Mouse (Mus musculus): ENCODE data around the gene Rab3gap1.

Rab3gap1 gene

GRCm38 (mm10) chr1:127915802-127916201, 47.2 kb downstream of the Rab3gap1 start:
- 42% methylated on average over 1 of the region's 1 CpGs for WGBS

GRCm38 (mm10) chr1:127933405-127933804, 64.8 kb downstream of the Rab3gap1 start:
- 69% methylated on average over 2 of the region's 2 CpGs for WGBS

GRCm38 (mm10) chr1:127934322-127934721, 65.7 kb downstream of the Rab3gap1 start:
- 54% methylated on average over 5 of the region's 5 CpGs for WGBS

- WGBS: 48% methylated on average over 8 of the region's 8 CpGs
Observed at GRCm38 (mm10) chr1:127937277-127937676, 68.7 kb downstream of the Rab3gap1 start.

- WGBS: 78% methylated on average over 10 of the region's 10 CpGs
Observed at GRCm38 (mm10) chr1:127942231-127942630, 73.7 kb downstream of the Rab3gap1 start.

GRCm38 (mm10) chr1:127943516-127943915, 74.9 kb downstream of the Rab3gap1 start:
- 68% methylated on average over 6 of the region's 6 CpGs for WGBS

- 35% methylated on average over 3 of the region's 3 CpGs for WGBS
Observed at GRCm38 (mm10) chr1:127945696-127946575, 77.4 kb downstream of the Rab3gap1 start.

GRCm38 (mm10) chr1:127946615-127947249, 78.2 kb downstream of the Rab3gap1 start:
- WGBS: 62% methylated on average over 5 of the region's 5 CpGs

- WGBS: 52% methylated on average over 5 of the region's 5 CpGs
Observed at GRCm38 (mm10) chr1:127948748-127949147, 80.2 kb downstream of the Rab3gap1 start.

GRCm38 (mm10) chr1:127952276-127952675, 83.7 kb downstream of the Rab3gap1 start:
- WGBS: 87% methylated on average over 4 of the region's 4 CpGs

GRCm38 (mm10) chr1:127954198-127954597, 85.6 kb downstream of the Rab3gap1 start:
- WGBS: 32% methylated on average over 4 of the region's 4 CpGs

GRCm38 (mm10) chr1:127954800-127955199, 86.2 kb downstream of the Rab3gap1 start:
- 35% methylated on average over 4 of the region's 4 CpGs for WGBS

- WGBS: 39% methylated on average over 1 of the region's 1 CpGs
Observed at GRCm38 (mm10) chr1:127956524-127956923, 88.0 kb downstream of the Rab3gap1 start.

- WGBS: 22% methylated on average over 5 of the region's 5 CpGs
Observed at GRCm38 (mm10) chr1:127958801-127959200, 90.2 kb downstream of the Rab3gap1 start.

- WGBS: 27% methylated on average over 7 of the region's 7 CpGs
Observed at GRCm38 (mm10) chr1:127959312-127959718, 90.7 kb downstream of the Rab3gap1 start.

GRCm38 (mm10) chr1:127961140-127961539, 92.6 kb downstream of the Rab3gap1 start:
- 100% methylated on average over 1 of the region's 1 CpGs for WGBS

GRCm38 (mm10) chr1:127963326-127963725, 94.8 kb downstream of the Rab3gap1 start:
- 93% methylated on average over 3 of the region's 3 CpGs for WGBS

GRCm38 (mm10) chr1:127970870-127971269, 102.3 kb downstream of the Rab3gap1 start:
- WGBS: 79% methylated on average over 4 of the region's 4 CpGs

- WGBS: 76% methylated on average over 4 of the region's 4 CpGs
Observed at GRCm38 (mm10) chr1:127974082-127974481, 105.5 kb downstream of the Rab3gap1 start.

- 43% methylated on average over 2 of the region's 2 CpGs for WGBS
Observed at GRCm38 (mm10) chr1:127975676-127976075, 107.1 kb downstream of the Rab3gap1 start.

GRCm38 (mm10) chr1:127976106-127976505, 107.5 kb downstream of the Rab3gap1 start:
- WGBS: 70% methylated on average over 6 of the region's 6 CpGs

GRCm38 (mm10) chr1:127978125-127978524, 109.6 kb downstream of the Rab3gap1 start:
- WGBS: 83% methylated on average over 1 of the region's 1 CpGs

Measured in cerebral cortex, adult 2 months (tissue).